Mouse (Mus musculus) embryo, embryonic 11.5 days (tissue): ENCODE measurements around the gene Megf9.

Experiments
- DNase-seq: peaks from one replicate; pipeline ENCODE4 v3.0.0-alpha.2; 2012; ENCODE audit warnings: low read depth, low spot score

Gene Megf9

GRCm38 (mm10) chr4:70534891-70535269 is at the start of gene Megf9:
TSS of gene Megf9 (minus strand) at chr4:70534995.
- DNase-seq = peak; percentile 96

- no peak for DNase-seq
Measured at GRCm38 (mm10) chr4:70579654-70580053, 44.9 kb upstream of the Megf9 start.

- no peak for DNase-seq
Measured at GRCm38 (mm10) chr4:70578301-70578700, 43.5 kb upstream of the Megf9 start.

GRCm38 (mm10) chr4:70576096-70576495 is 41.3 kb upstream of the Megf9 start:
- no peak for DNase-seq

- DNase-seq = no peak
Measured at GRCm38 (mm10) chr4:70573926-70574325, 39.1 kb upstream of the Megf9 start.

GRCm38 (mm10) chr4:70553888-70554287 is 19.1 kb upstream of the Megf9 start:
- no peak for DNase-seq

DNA sequence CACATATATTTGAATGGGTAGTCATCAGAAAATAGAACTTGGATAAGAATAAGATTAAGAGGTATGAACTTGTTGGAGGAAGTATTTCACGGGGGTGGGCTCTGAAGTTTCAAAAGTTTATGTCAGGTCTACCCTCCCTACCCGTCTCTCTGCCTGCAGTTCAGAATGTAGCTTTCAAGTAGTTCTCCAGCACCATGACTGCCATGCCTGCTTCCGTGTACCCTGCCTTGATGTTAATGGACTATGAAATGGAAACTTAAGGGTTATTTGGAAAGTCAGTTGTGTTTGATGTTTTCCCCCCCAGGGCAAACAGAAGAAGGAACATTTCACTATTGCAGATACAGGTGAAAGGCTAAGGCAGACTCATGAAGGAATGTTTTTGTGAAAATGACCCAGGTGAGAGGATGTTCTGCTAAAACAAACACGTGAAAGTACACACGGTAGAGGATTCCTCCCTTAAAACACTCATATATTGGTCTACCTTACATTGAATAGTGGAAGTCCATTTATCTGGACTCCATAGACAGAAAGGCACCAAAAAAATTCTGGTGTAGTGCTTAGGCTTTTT is 18.5 kb upstream of the Megf9 start:
- DNase-seq = no peak

GRCm38 (mm10) chr4:70552120-70552519 is 17.3 kb upstream of the Megf9 start:
- DNase-seq = no peak

GRCm38 (mm10) chr4:70547411-70548148 is 12.8 kb upstream of the Megf9 start:
- DNase-seq = no peak

- no peak for DNase-seq
Measured at GRCm38 (mm10) chr4:70545869-70546542, 11.2 kb upstream of the Megf9 start.

DNA sequence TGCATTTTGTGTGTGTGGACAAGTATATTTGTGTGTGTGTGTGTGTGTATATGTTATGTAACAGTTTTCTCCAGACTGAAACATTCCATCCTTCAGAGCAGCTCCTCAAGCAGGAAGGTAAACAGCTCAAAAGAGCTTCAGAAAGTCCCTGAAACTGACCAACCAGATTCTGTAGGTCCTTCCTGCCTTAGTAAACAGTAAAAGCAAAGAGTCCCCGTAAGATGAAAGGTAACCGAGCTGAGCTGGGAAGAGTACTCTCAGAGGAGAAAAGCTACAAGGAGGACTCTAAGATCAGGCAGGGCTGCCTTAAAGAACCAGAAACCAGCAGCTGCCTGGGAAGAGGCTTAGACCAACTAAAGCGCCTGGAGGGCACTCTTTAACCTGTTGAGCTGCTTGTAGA is 9.6 kb upstream of the Megf9 start:
- no peak for DNase-seq

GRCm38 (mm10) chr4:70542387-70542786 is 7.6 kb upstream of the Megf9 start:
- DNase-seq = no peak

GRCm38 (mm10) chr4:70540743-70541142 is 5.9 kb upstream of the Megf9 start:
- no peak for DNase-seq

DNA sequence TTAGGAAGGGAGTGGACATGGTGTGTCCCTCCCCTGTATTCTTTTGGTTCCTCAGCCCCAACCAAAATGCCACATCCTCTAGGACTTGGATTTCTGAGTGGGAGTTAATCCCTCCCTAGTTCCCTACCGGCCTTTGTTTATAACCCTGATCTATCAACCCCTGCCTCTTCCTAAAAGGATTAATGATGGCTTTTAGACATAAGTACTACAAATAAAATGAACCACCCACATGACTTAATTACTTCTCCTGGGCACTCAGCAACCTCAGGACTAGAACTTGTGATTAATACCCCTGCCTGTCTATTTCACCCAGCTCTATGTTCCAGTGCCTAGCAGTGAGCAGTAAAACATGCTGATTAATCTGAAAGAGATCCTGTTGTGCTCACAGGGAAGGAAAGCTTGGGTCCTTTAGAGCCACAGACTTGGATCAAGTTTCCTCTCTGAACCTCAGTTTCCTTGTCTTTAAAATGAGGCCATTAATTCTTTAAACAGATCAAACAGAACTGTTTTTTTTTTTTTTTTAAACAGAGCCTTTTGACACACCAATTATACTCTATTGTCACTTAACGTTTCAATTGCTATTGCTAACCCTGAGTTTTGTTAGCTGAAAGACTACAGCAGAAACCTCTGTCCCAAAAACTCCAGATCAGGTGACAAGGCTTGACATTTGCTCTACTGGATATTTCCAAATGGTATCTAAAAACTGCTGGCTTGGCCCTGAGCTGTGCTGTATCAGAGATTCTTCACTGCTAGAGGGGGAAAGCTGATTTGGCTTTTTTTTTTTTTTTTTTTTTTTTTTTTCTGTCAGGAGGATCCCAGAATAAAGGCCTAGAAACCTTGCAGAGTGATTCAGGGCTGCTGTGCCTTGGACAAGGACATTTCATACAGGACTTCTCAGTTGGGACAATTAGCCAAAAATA is 2.1 kb upstream of the Megf9 start:
- no peak for DNase-seq

- DNase-seq = peak; percentile 20
Measured at GRCm38 (mm10) chr4:70535711-70536311, 1.0 kb upstream of the Megf9 start.

GRCm38 (mm10) chr4:70535289-70535688 is 494 bp upstream of the Megf9 start:
- DNase-seq = no peak

DNA sequence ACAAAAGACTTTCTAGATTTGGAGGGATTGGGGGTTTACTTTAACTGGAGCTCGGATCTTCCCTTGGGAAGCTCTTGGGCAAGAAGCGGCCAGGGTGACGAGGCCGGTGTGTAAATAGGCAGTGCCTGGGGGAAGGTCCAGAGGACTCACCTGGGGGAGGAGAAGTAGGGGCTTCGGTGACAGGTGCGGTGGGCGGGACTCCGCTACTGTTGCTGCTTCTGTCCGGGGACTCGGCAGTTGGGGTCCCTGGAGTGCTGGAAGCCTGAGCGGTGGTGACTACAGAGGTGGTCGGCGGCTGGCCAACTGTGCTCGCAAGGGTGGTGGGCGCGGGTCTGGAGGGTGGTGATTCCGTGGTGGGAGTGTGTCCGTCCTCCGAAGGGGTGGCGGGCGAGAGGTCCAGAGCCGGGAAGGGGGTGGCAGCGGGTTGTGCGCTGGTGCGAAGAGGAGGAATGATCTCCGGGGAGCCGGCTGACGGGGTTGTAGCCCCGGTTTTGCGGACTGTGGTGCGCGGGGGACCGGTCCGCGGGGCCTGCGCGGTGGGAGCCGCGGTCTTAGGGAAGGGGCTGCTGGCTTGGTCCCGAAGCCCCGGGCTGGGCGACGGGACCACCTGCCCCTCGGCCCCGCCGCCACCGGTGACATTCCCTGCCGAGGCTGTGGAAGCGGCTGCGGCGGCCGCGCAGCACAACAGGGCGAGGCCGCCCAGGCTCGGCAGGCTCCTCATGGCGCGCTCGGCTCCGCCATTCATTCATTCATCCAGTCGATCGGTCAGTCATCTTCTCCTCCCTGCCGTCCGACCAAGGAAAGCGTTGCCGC is 511 bp downstream of the Megf9 start:
- peak; percentile 13 for DNase-seq

GRCm38 (mm10) chr4:70533056-70533805 is 1.6 kb downstream of the Megf9 start:
- DNase-seq = no peak

GRCm38 (mm10) chr4:70531021-70531420 is 3.8 kb downstream of the Megf9 start:
- DNase-seq = no peak

GRCm38 (mm10) chr4:70528622-70529021 is 6.2 kb downstream of the Megf9 start:
- DNase-seq = no peak
